Mouse (Mus musculus) layer of hippocampus, adult 18-20 months (tissue): ENCODE results near the gene Dus1l. TPM values are rescaled to one million over a fixed set of nuclear protein-coding genes. Genes with fewer than 3 reads are reported as not detected.
"Not testable (repeated sequence)": the region's sequence is repeated elsewhere in the genome, so short reads cannot be mapped to it uniquely, and the experiment has no call there.

Experiments used
- DNase-seq, 2 experiments: peaks; one replicate each; pipeline ENCODE4 v3.0.0; 2022; ENCODE audit warnings: low spot score in 2 of 2
- long read RNA-seq: library from polyadenylated mRNA; stranded (forward); transcript quantifications from one replicate; pipeline ENCODE4 v2.0.0, GENCODE M21; 2021
- total RNA-seq, 2 experiments: library from RNA; stranded (reverse); gene quantifications; 2 replicates each; pipeline ENCODE4 v1.2.3; 2021

Dus1l gene
- 10 to 100 TPM; 40.1 to 40.4 TPM for total RNA-seq
- long read RNA-seq, partial matches to known transcripts, result 22 of 63 reads
- long read RNA-seq, other reads (novel, unspliced or antisense), result 39 of 63 reads

GRCm38 (mm10) chr11:120795756-120796613 lies at the start of gene Dus1l:
Dus1l (minus strand) TSS chr11:120796403.
- DNase-seq, result peak; percentile 94 to 98

- no peak for DNase-seq
Observed at GRCm38 (mm10) chr11:120844329-120844728, 48.1 kb upstream of the Dus1l start.

GRCm38 (mm10) chr11:120833555-120834280 lies 37.5 kb upstream of the Dus1l start:
- no peak for DNase-seq

- not testable (repeated sequence) for DNase-seq
Observed at GRCm38 (mm10) chr11:120832962-120833361, 36.8 kb upstream of the Dus1l start.

GRCm38 (mm10) chr11:120831659-120832440 lies 35.6 kb upstream of the Dus1l start:
- DNase-seq, result no peak

GRCm38 (mm10) chr11:120830686-120831085 lies 34.5 kb upstream of the Dus1l start:
- DNase-seq, result no peak

- no peak for DNase-seq
Observed at GRCm38 (mm10) chr11:120829757-120830532, 33.7 kb upstream of the Dus1l start.

- no peak for DNase-seq
Observed at GRCm38 (mm10) chr11:120828416-120828815, 32.2 kb upstream of the Dus1l start.

GRCm38 (mm10) chr11:120826016-120826953 lies 30.1 kb upstream of the Dus1l start:
- DNase-seq, result no peak

GRCm38 (mm10) chr11:120825289-120825863 lies 29.2 kb upstream of the Dus1l start:
- DNase-seq, result no peak

GRCm38 (mm10) chr11:120824787-120825288 lies 28.6 kb upstream of the Dus1l start:
- no peak for DNase-seq

- DNase-seq, result peak; percentile 96 to 98
Observed at GRCm38 (mm10) chr11:120823956-120824786, 28.0 kb upstream of the Dus1l start, which contains the start of gene Fasn. Fasn (minus strand) TSS chr11:120824547.

GRCm38 (mm10) chr11:120823551-120823947 lies 27.3 kb upstream of the Dus1l start:
- DNase-seq, result no peak

- DNase-seq, result peak in 1 of 2 experiments; percentile 42
Observed at GRCm38 (mm10) chr11:120822831-120823550, 26.8 kb upstream of the Dus1l start.

GRCm38 (mm10) chr11:120822321-120822720 lies 26.1 kb upstream of the Dus1l start:
- no peak for DNase-seq

- DNase-seq, result no peak
Observed at GRCm38 (mm10) chr11:120821076-120821922, 25.1 kb upstream of the Dus1l start.
